Mouse (Mus musculus): ENCODE data around the gene Arap2. TPM values are rescaled to one million over a fixed set of nuclear protein-coding genes. Genes with fewer than 3 reads are reported as not detected.

The Arap2 gene
- polyA plus RNA-seq, 1 experiment from 2014 or later, result 11.9 TPM

- Histone ChIP-seq H3K27me3 (replicated peaks; ENCODE audit: control insufficient read depth, insufficient read depth, low read length) (no peaks in the 10 kb centered on the region), H3K4me2 (replicated peaks; ENCODE audit: low read depth) (no peak overlapping the region), H3K9ac (ENCODE audit: low read depth, low read length) (no peak overlapping the region), H3K27ac (ENCODE audit: low read depth, low read length) (no peak overlapping the region), H3K36me3 (ENCODE audit: control insufficient read depth, insufficient read depth) (no peaks in the 10 kb centered on the region), H3K9me3 (ENCODE audit: control insufficient read depth) (no peaks in the 10 kb centered on the region), H3K4me3 (ENCODE audit: low read depth, low read length) (no peak overlapping the region), H3K4me1 (replicated peaks; ENCODE audit: control insufficient read depth, insufficient read depth, low read length) (no peaks in the 10 kb centered on the region)
- 86% methylated on average over 3 of the region's 3 CpGs for WGBS
- ATAC-seq, result no peak
- TF ChIP-seq CTCF (IDR thresholded peaks at IDR 0.05; ENCODE audit: low read depth), result no peak
Observed at GRCm38 (mm10) chr5:62723261-62724105, 42.5 kb downstream of the Arap2 start.

GRCm38 (mm10) chr5:62716468-62716867 is 49.5 kb downstream of the Arap2 start:
- Histone ChIP-seq H3K4me1 (replicated peaks; ENCODE audit: control insufficient read depth, insufficient read depth, low read length) (no peaks in the 10 kb centered on the region), H3K27ac (ENCODE audit: low read depth, low read length) (no peak overlapping the region), H3K9ac (ENCODE audit: low read depth, low read length) (no peak overlapping the region), H3K36me3 (ENCODE audit: control insufficient read depth, insufficient read depth) (no peaks in the 10 kb centered on the region), H3K4me3 (ENCODE audit: low read depth, low read length) (no peak overlapping the region), H3K27me3 (replicated peaks; ENCODE audit: control insufficient read depth, insufficient read depth, low read length) (no peaks in the 10 kb centered on the region), H3K9me3 (ENCODE audit: control insufficient read depth) (no peaks in the 10 kb centered on the region), H3K4me2 (replicated peaks; ENCODE audit: low read depth) (no peak overlapping the region)
- no peak for TF ChIP-seq CTCF (IDR thresholded peaks at IDR 0.05; ENCODE audit: low read depth)
- peak; percentile 64 for ATAC-seq
- 63% methylated on average over 3 of the region's 3 CpGs for WGBS

GRCm38 (mm10) chr5:62715977-62716376 is 50.0 kb downstream of the Arap2 start:
- ATAC-seq, result no peak
- H3K4me2 ChIP-seq (replicated peaks; ENCODE audit: low read depth), result no peak overlapping the region

GRCm38 (mm10) chr5:62715436-62715835 is 50.5 kb downstream of the Arap2 start:
- Histone ChIP-seq H3K36me3 (ENCODE audit: control insufficient read depth, insufficient read depth) (no peaks in the 10 kb centered on the region), H3K27me3 (replicated peaks; ENCODE audit: control insufficient read depth, insufficient read depth, low read length) (no peaks in the 10 kb centered on the region), H3K9ac (ENCODE audit: low read depth, low read length) (no peak overlapping the region), H3K27ac (ENCODE audit: low read depth, low read length) (no peak overlapping the region), H3K4me2 (replicated peaks; ENCODE audit: low read depth) (no peak overlapping the region), H3K4me1 (replicated peaks; ENCODE audit: control insufficient read depth, insufficient read depth, low read length) (no peaks in the 10 kb centered on the region), H3K4me3 (ENCODE audit: low read depth, low read length) (no peak overlapping the region), H3K9me3 (ENCODE audit: control insufficient read depth) (no peaks in the 10 kb centered on the region)
- TF ChIP-seq CTCF (IDR thresholded peaks at IDR 0.05; ENCODE audit: low read depth), result no peak
- ATAC-seq, result no peak
- WGBS, result 59% methylated on average over 4 of the region's 4 CpGs

More at GRCm38 (mm10) chr5:62715977-62716376, 50.0 kb downstream of the Arap2 start:
- TF ChIP-seq CTCF (IDR thresholded peaks at IDR 0.05; ENCODE audit: low read depth), result no peak
- Histone ChIP-seq H3K4me1 (replicated peaks; ENCODE audit: control insufficient read depth, insufficient read depth, low read length) (no peaks in the 10 kb centered on the region), H3K36me3 (ENCODE audit: control insufficient read depth, insufficient read depth) (no peaks in the 10 kb centered on the region), H3K4me3 (ENCODE audit: low read depth, low read length) (no peak overlapping the region), H3K27me3 (replicated peaks; ENCODE audit: control insufficient read depth, insufficient read depth, low read length) (no peaks in the 10 kb centered on the region), H3K9me3 (ENCODE audit: control insufficient read depth) (no peaks in the 10 kb centered on the region), H3K9ac (ENCODE audit: low read depth, low read length) (no peak overlapping the region), H3K27ac (ENCODE audit: low read depth, low read length) (no peak overlapping the region)
- 64% methylated on average over 1 of the region's 1 CpGs for WGBS

- Histone ChIP-seq H3K9ac (ENCODE audit: low read depth, low read length) (no peak overlapping the region), H3K36me3 (ENCODE audit: control insufficient read depth, insufficient read depth) (no peaks in the 10 kb centered on the region), H3K9me3 (ENCODE audit: control insufficient read depth) (no peaks in the 10 kb centered on the region), H3K4me2 (replicated peaks; ENCODE audit: low read depth) (no peak overlapping the region), H3K4me3 (ENCODE audit: low read depth, low read length) (no peak overlapping the region), H3K27ac (ENCODE audit: low read depth, low read length) (no peak overlapping the region), H3K4me1 (replicated peaks; ENCODE audit: control insufficient read depth, insufficient read depth, low read length) (no peaks in the 10 kb centered on the region), H3K27me3 (replicated peaks; ENCODE audit: control insufficient read depth, insufficient read depth, low read length) (no peaks in the 10 kb centered on the region)
- 75% methylated on average over 6 of the region's 6 CpGs for WGBS
- no peak for ATAC-seq
- no peak for TF ChIP-seq CTCF (IDR thresholded peaks at IDR 0.05; ENCODE audit: low read depth)
Observed at GRCm38 (mm10) chr5:62710955-62711354, 55.0 kb downstream of the Arap2 start.

GRCm38 (mm10) chr5:62706900-62707299 is 59.1 kb downstream of the Arap2 start:
- no peaks in the 10 kb centered on the region for H3K27me3 ChIP-seq (replicated peaks; ENCODE audit: control insufficient read depth, insufficient read depth, low read length)
- H3K36me3 ChIP-seq (ENCODE audit: control insufficient read depth, insufficient read depth), result no peaks in the 10 kb centered on the region
- no peaks in the 10 kb centered on the region for H3K9me3 ChIP-seq (ENCODE audit: control insufficient read depth)
- ATAC-seq, result no peak
- H3K4me3 ChIP-seq (ENCODE audit: low read depth, low read length), result no peak overlapping the region
- TF ChIP-seq CTCF (IDR thresholded peaks at IDR 0.05; ENCODE audit: low read depth), result peak; percentile 70
- H3K9ac ChIP-seq (ENCODE audit: low read depth, low read length), result no peak overlapping the region
- 57% methylated on average over 7 of the region's 7 CpGs for WGBS
- no peaks in the 10 kb centered on the region for H3K4me1 ChIP-seq (replicated peaks; ENCODE audit: control insufficient read depth, insufficient read depth, low read length)
- H3K27ac ChIP-seq (ENCODE audit: low read depth, low read length), result no peak overlapping the region
- no peak overlapping the region for H3K4me2 ChIP-seq (replicated peaks; ENCODE audit: low read depth)
